Mouse (Mus musculus) stomach, postnatal 0 days (tissue): ENCODE results near the gene Cth.

ENCODE experiments used
- CTCF ChIP-seq: IDR thresholded peaks from 2 replicates; pipeline ENCODE4 v1.5.1; 2016; ENCODE audit warnings: antibody characterized with exemption, low read depth, mild to moderate bottlenecking, moderate library complexity
- EP300 ChIP-seq: optimal IDR thresholded peaks from 2 replicates; pipeline ENCODE3; 2016; ENCODE audit warnings: antibody characterized with exemption

DNA sequence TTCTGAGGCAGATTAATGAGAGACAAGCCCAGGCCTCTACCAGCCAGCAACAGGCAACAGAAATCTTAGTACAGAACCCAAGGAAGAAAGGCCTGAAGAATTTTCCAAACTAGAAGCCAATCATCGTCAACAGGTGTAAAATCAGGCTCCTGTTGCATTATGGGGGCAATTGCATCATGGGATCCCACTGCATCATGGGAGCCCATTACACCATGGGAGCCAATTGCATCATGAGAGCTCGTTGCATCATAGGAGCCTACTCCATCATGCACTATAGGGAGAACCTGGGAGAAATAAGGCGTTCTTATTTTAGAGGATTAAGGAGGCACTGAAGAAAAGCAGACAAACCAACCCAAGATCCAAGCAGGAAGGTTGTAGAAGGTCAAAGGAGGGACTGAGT, 27.2 kb downstream of the Cth start:
- TF ChIP-seq CTCF (no peak), EP300 (no peak)
